Mouse (Mus musculus) left cerebral cortex, postnatal 14 days (tissue): ENCODE results near the gene Nacad. TPM values are rescaled to one million over a fixed set of nuclear protein-coding genes. Genes with fewer than 3 reads are reported as not detected.

Experiments
- DNase-seq, 2 experiments: peaks; one replicate each; pipeline ENCODE4 v3.0.0; 2021 to 2022; ENCODE audit warnings: low spot score in 2 of 2, mixed read lengths in 1 of 2
- intact Hi-C: fragments of 180-260 bp; cut with DNase I; formaldehyde crosslinking; loops from one replicate; pipeline ENCODE4 v1.15.1; 2025
- total RNA-seq, 2 experiments: library from RNA; stranded (reverse); gene quantifications; 2 replicates each; pipeline ENCODE4 v1.2.3; 2021

Gene Nacad
- total RNA-seq, 2 experiments from 2014 or later, result 59.0 to 61.0 TPM

DNA sequence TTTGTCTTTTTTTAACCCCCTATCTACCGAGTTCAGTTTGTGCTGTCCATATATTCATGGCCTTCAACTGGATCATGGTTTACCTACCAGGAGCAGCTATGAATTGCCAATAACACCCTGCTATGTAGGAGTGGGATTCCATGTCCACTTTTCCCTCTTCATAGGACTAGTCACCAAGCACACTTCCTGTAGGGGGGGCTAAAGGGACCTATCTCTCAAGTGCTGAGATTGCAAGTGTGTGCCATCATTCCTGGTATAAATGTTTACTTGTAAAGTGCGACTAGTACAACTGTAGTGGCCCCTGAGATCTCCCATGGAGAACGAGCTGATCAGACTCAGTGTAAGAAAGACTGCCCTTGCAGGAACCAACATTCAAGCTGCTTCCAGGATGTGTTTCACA, 47.6 kb downstream of the Nacad start:
- intact Hi-C loops, result no loop called here
- no peak for DNase-seq

DNA sequence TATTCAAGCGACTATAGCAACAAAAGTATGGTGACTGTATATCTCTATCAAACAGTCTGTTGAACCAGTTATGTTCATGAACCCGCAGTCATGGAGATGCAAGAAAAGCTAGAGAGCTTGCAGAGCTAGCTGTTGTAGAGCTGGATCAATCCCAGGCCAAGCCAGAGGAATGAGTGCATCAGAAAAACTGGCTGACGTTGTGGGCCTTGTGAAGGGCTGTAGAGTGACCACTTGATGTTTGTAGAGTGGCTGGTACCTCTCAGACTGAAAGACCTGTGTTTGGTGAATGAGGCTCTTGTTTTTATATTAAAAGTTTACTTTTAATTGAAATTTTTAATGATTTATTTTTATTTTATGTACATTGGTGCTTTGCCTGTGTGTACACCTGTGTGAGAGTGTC, 55.7 kb downstream of the Nacad start:
- intact Hi-C loops, result no loop called here
- no peak for DNase-seq

DNA sequence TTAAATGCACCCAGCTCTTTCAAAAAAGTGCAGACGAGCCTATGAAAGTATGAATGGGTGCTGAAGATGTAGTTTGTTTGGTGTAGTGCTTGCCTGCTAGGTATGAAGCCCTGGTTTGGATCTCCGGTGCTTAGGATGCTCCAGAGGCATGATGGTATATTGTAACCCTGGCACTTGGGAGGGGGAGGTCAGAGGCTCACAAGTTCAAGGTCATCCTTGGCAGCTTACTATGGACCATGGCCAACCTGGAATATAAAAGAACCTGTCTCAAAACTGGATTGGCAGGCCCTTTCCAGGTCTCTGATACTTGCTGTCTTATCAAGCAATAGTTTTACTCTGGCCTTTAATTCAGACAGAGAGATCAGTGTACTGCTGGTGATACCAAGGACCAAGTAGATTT, 56.1 kb downstream of the Nacad start:
- DNase-seq, result no peak
- intact Hi-C loops, result no loop called here

Other genes starting within 250 kb of the Nacad start
- gene Zmiz2, start 217.0 kb downstream of the Nacad start, total RNA-seq, result 100 to 1,000 TPM; 202 to 213 TPM
- 1,000 to 10,000 TPM; 2,019 to 2,143 TPM for gene Ppia, start 190.6 kb downstream of the Nacad start, total RNA-seq
- gene H2afv, start 161.6 kb downstream of the Nacad start, total RNA-seq, result 10 to 100 TPM; 29.5 to 34.4 TPM
- gene Purb, start 130.1 kb downstream of the Nacad start, total RNA-seq, result 100 to 1,000 TPM; 300 to 303 TPM
- gene Myo1g, start 85.1 kb downstream of the Nacad start, total RNA-seq, result under 1 TPM; 0.40 to 0.68 TPM
- 10 to 100 TPM; 54.3 to 54.4 TPM for gene Ccm2, start 59.2 kb downstream of the Nacad start, total RNA-seq
- gene Tbrg4, start 20.0 kb upstream of the Nacad start, total RNA-seq, result 10 to 100 TPM; 46.4 to 47.9 TPM
- not detected for gene Wap, start 32.6 kb upstream of the Nacad start, total RNA-seq
- gene Ramp3, start 52.5 kb upstream of the Nacad start, total RNA-seq, result 10 to 100 TPM; 35.4 to 40.1 TPM
- gene Gm11983, start 231.6 kb upstream of the Nacad start, total RNA-seq, result not detected